Mouse (Mus musculus) Patski (cell line): ENCODE results near the gene Csrp1. TPM values are rescaled to one million over a fixed set of nuclear protein-coding genes. Genes with fewer than 3 reads are reported as not detected.
A peak's percentile ranks its signal among the peaks of the same experiment; 100 is the strongest.

Experiments
- ATAC-seq: fragments of 100-300 bp; one replicate; pipeline ENCODE4 v1.8.0; 2021
- CTCF ChIA-PET: fragments of 350-600 bp; sonication (Branson Sonifier 250); formaldehyde crosslinking; loops from one replicate; lab custom pipeline; 2022; ENCODE audit warnings: inconsistent platforms; lab: Charles Lee
- POLR2A ChIA-PET: fragments of 350-600 bp; sonication (Branson Sonifier 250); formaldehyde crosslinking; loops from one replicate; lab custom pipeline; 2022; ENCODE audit warnings: antibody characterized with exemption, inconsistent platforms; lab: Charles Lee
- DNase-seq: peaks from one replicate; pipeline ENCODE4 v3.0.0-alpha.2; 2011; ENCODE audit warnings: low read depth, low spot score
- H3K27me3 ChIP-seq: fragments of 371-371 bp; one replicate; pipeline ENCODE4 v1.5.1; 2021
- CTCF ChIP-seq: fragments of 100-300 bp; IDR thresholded peaks from one replicate; pipeline ENCODE4 v1.5.1; 2021
- in situ Hi-C: fragments of 300-500 bp; cut with MboI; formaldehyde crosslinking; loops from 3 replicates; pipeline ENCODE4 v1.11.1; 2018; ENCODE audit warnings: low pct_unique_long_range_greater_than_20kb, mixed read lengths
- polyA plus RNA-seq: library from polyadenylated mRNA; unstranded; gene quantifications from one replicate; pipeline ENCODE4 v1.2.3, GENCODE M21; 2021

Csrp1 gene
- 227 TPM for polyA plus RNA-seq

DNA sequence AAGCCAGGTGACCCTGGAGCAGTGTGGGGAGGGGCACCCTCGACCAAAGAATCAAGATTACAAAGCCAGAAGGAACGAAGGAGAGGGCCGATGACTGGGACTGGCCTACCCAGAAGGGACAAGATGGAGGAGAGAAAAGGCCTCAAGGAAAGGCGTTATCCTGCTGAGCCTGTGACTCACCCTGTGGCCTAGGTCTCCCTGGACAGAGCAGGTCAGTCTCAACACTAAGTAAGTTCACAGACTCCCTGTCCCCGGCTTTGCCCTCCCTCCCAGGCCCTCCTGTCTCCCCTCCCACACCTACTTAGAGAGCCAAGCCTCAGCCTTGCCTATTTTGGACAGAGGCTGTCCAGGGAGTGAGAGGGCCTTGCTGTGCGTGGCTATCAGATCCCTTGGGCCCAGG is at the start of gene Csrp1:
TSS of gene Csrp1 (plus strand) at position 79 of the 400 bp plus-strand sequence.
- DNase-seq = no peak
- in situ Hi-C loops = loop anchor here (5.0 kb wide), 2 partner anchors 32 to 62 kb away; no protein-coding TSS in a partner anchor
- CTCF ChIA-PET = interaction anchor here (0.6 to 10.3 kb wide), 10 partner anchors 12 to 69 kb away, joined by 3 to 118 read pairs (median 4); partner anchors contain the start of gene Tnni1
- ATAC-seq = no peak
- no peaks in the 10 kb centered on the region for H3K27me3 ChIP-seq
- POLR2A ChIA-PET = no interaction called here
- no peak for TF ChIP-seq CTCF

- CTCF ChIA-PET = interaction anchor here (0.7 to 9.3 kb wide), 23 partner anchors 9 to 228 kb away, joined by 3 to 90 read pairs (median 4); no protein-coding TSS in a partner anchor
- H3K27me3 ChIP-seq = no peaks in the 10 kb centered on the region
- POLR2A ChIA-PET = interaction anchor here (0.8 to 1.3 kb wide), 3 partner anchors 11 to 123 kb away, joined by 3 to 4 read pairs (median 3); no protein-coding TSS in a partner anchor
- in situ Hi-C loops = loop anchor here (5.0 to 10.0 kb wide), 2 partner anchors 123 to 216 kb away; no protein-coding TSS in a partner anchor
- DNase-seq = no peak
- no peak for TF ChIP-seq CTCF
- peak; percentile 20 for ATAC-seq
Measured at GRCm38 (mm10) chr1:135670397-135671130, 49.3 kb upstream of the Csrp1 start.

- in situ Hi-C loops = loop anchor here (5.0 to 10.0 kb wide), 2 partner anchors 124 to 217 kb away; no protein-coding TSS in a partner anchor
- no peaks in the 10 kb centered on the region for H3K27me3 ChIP-seq
Measured at GRCm38 (mm10) chr1:135671406-135671805, 48.5 kb upstream of the Csrp1 start.

GRCm38 (mm10) chr1:135671956-135672355 is 47.9 kb upstream of the Csrp1 start:
- no peak for TF ChIP-seq CTCF
- ChIA-PET POLR2A (interaction anchor here (0.6 to 1.3 kb wide), 3 partner anchors 20 to 28 kb away, joined by 3 to 5 read pairs (median 5); no protein-coding TSS in a partner anchor), CTCF (interaction anchor here (1.3 to 9.3 kb wide), 8 partner anchors 10 to 211 kb away, joined by 3 to 90 read pairs (median 5); no protein-coding TSS in a partner anchor)
- no peaks in the 10 kb centered on the region for H3K27me3 ChIP-seq
- in situ Hi-C loops = loop anchor here (5.0 to 10.0 kb wide), 2 partner anchors 125 to 217 kb away; no protein-coding TSS in a partner anchor
- no peak for DNase-seq
- no peak for ATAC-seq

More at GRCm38 (mm10) chr1:135671406-135671805, 48.5 kb upstream of the Csrp1 start:
- POLR2A ChIA-PET = interaction anchor here (0.6 to 1.3 kb wide), 3 partner anchors 20 to 133 kb away, joined by 3 to 5 read pairs (median 3); no protein-coding TSS in a partner anchor
- CTCF ChIA-PET = interaction anchor here (0.9 to 9.3 kb wide), 19 partner anchors 8 to 229 kb away, joined by 3 to 90 read pairs (median 4); no protein-coding TSS in a partner anchor
- no peak for DNase-seq
- ATAC-seq = no peak
- no peak for TF ChIP-seq CTCF

- no peak for TF ChIP-seq CTCF
- no peaks in the 10 kb centered on the region for H3K27me3 ChIP-seq
- no peak for DNase-seq
- POLR2A ChIA-PET = interaction anchor here (0.6 kb wide), 1 partner anchor 26 kb away, joined by 5 read pairs; no protein-coding TSS in a partner anchor
- ATAC-seq = no peak
- in situ Hi-C loops = loop anchor here (5.0 to 10.0 kb wide), 2 partner anchors 125 to 218 kb away; no protein-coding TSS in a partner anchor
- CTCF ChIA-PET = interaction anchor here (2.8 to 9.3 kb wide), 3 partner anchors 10 to 127 kb away, joined by 13 to 90 read pairs (median 20); no protein-coding TSS in a partner anchor
Measured at GRCm38 (mm10) chr1:135672374-135672773, 47.5 kb upstream of the Csrp1 start.

GRCm38 (mm10) chr1:135673423-135673822 is 46.4 kb upstream of the Csrp1 start:
- ATAC-seq = no peak
- H3K27me3 ChIP-seq = no peaks in the 10 kb centered on the region
- DNase-seq = no peak
- CTCF ChIA-PET = interaction anchor here (9.3 kb wide), 1 partner anchor 128 kb away, joined by 90 read pairs; no protein-coding TSS in a partner anchor
- POLR2A ChIA-PET = no interaction called here
- in situ Hi-C loops = loop anchor here (5.0 to 10.0 kb wide), 2 partner anchors 126 to 219 kb away; no protein-coding TSS in a partner anchor
- no peak for TF ChIP-seq CTCF

DNA sequence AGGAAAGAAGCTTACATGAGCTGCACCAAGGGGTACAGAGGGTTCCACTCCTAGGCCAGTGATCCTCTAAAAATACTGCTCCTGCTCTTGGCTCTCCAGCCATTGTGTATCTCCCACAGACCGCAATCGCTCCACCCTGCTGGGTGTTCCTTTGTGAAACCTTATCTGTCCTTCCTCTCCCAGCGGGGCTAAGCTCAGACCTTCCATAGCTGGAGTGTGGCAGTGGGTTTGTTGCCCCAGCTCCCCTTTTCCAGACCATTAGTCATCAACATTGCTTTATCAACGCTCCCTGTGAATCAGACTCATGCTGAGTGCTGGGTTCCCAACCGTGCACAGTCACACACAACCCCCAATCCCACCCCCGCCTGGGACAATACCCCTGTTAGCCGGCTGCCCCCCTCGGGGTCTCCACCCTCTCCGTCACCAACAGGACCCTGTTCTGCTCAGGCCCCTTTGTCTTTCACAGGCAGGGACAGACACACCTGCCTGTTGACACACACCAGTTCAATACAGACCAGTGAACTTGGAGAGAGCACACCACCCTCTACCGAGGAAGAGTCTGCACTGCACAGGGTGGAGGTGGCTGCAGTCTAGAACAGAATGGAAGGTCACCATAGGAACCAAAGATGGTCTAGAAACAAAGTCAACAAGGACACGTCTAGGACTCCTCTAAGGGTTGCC is 44.3 kb upstream of the Csrp1 start:
- CTCF ChIA-PET = interaction anchor here (0.8 to 3.1 kb wide), 4 partner anchors 24 to 215 kb away, joined by 3 to 13 read pairs (median 4); no protein-coding TSS in a partner anchor
- POLR2A ChIA-PET = no interaction called here
- TF ChIP-seq CTCF = no peak
- H3K27me3 ChIP-seq = no peaks in the 10 kb centered on the region
- in situ Hi-C loops = loop anchor here (10.0 to 25.0 kb wide), 2 partner anchors 221 to 513 kb away; partner anchors contain the start of gene Gpr37l1
- ATAC-seq (no peak), DNase-seq (no peak)

DNA sequence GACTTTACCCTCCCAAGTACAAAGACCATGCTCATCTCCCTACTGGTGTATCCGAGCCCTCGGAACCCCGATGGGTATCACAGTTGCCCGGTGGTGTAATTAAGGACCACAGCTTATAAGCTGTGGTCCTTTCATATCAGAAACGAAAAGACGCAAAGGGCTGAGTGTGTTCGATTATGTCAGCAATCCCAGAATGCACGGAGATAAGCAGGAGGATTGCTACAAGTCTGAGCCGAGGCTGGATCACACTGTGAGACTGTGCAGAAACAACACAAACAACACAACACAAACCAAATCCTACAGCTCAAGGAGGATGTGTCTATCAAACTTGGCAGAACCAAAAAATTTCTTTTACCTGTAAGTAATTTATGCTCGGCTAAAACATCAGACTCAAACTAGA is 43.6 kb upstream of the Csrp1 start:
- ChIA-PET POLR2A (interaction anchor here (0.8 kb wide), 1 partner anchor 297 kb away, joined by 4 read pairs; no protein-coding TSS in a partner anchor), CTCF (interaction anchor here (3.1 kb wide), 1 partner anchor 132 kb away, joined by 13 read pairs; no protein-coding TSS in a partner anchor)
- no peak for ATAC-seq
- no peak for DNase-seq
- in situ Hi-C loops = loop anchor here (10.0 to 25.0 kb wide), 2 partner anchors 221 to 514 kb away; partner anchors contain the start of gene Gpr37l1
- H3K27me3 ChIP-seq = no peaks in the 10 kb centered on the region
- TF ChIP-seq CTCF = no peak

- ATAC-seq (no peak), DNase-seq (no peak)
- H3K27me3 ChIP-seq = no peaks in the 10 kb centered on the region
- CTCF ChIA-PET = interaction anchor here (3.1 kb wide), 1 partner anchor 133 kb away, joined by 13 read pairs; no protein-coding TSS in a partner anchor
- TF ChIP-seq CTCF = no peak
- POLR2A ChIA-PET = interaction anchor here (0.8 kb wide), 1 partner anchor 298 kb away, joined by 4 read pairs; no protein-coding TSS in a partner anchor
- in situ Hi-C loops = loop anchor here (10.0 to 25.0 kb wide), 2 partner anchors 222 to 515 kb away; partner anchors contain the start of gene Gpr37l1
Measured at GRCm38 (mm10) chr1:135676938-135677682, 42.8 kb upstream of the Csrp1 start.
